Mouse (Mus musculus): ENCODE data around the gene Gria2. TPM values are rescaled to one million over a fixed set of nuclear protein-coding genes. Genes with fewer than 3 reads are reported as not detected.

Gene Gria2
- polyA plus RNA-seq (2012; rRNA removed) = 19.7 and 22.4 TPM in 2 replicates

DNA sequence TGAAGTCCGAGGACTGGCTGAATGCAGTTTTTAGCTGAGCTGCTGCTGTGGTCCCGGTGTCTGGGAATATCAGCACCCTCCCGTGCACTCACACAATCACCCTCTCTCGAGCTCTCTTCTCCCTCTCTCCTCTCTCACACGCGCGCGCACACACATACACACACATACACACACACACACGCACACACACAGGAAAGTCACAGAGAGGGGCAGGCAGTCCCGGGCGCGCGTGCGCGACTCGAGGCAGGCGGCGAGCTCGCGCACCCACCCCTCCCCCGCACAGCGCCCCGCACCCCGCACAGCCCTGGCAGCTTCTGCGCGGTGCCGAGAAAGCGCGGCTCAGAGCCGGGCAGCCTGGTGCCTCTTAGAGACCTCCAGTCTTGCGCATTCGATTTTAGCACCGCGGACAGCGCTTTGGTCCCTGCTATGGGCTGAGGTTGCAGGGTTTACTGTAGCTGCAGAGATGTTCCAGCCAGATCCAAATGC is at the start of gene Gria2:
TSS of gene Gria2 (minus strand) at position 240 of the 486 bp plus-strand sequence.

Other genes with a start within 250 kb of the Gria2 start
- gene Glrb, start 110.8 kb upstream of the Gria2 start, polyA plus RNA-seq (2012; rRNA removed) = 5.5 and 8.5 TPM in 2 replicates
- gene Pdgfc, start 233.6 kb upstream of the Gria2 start, polyA plus RNA-seq (2012; rRNA removed) = 7.5 and 24.2 TPM in 2 replicates